Mouse (Mus musculus): ENCODE data around the gene Dexi. TPM values are rescaled to one million over a fixed set of nuclear protein-coding genes. Genes with fewer than 3 reads are reported as not detected.

Dexi gene
- total and polyA plus RNA-seq, 3 experiments, result 9.3 to 17.8 TPM; not detected in 1

DNA sequence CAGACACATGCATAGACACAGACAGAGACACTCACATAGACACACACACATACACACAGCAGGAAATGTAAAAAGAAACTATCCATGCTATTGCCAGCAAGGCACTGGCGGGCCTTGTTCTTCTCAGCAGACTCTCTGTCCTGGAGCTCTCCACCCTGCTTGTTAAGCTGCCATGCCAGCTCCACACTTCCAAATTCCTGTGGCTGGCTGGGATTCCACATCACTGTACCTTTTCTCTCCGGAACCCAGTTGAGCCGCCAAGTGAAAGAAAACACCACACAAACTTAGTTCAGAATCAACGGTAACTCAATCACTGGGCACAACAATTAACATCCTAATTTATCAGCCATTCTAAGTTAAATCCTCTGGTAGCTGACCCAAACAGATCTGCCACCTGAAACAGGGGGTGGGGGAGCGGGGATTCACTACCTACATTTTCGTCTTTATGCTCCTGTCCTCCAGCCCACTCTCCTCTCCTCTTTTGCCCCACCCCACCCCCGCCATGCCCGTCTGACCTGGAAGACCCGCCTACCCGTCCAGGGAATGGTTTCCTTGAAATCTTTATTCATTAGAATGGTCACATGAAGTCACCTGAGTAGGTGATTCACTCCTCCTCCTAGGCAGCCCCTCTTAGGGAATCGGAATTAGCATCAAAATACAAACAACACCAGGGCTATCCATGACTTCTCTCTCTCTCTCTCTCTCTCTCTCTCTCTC is 75.3 kb downstream of the Dexi start:
- Histone ChIP-seq H3K4me3 (ENCODE audit: control insufficient read depth in 1 of 2, insufficient read depth in 1 of 2, low read depth in 2 of 2, low read length in 2 of 2) (no peak overlapping the region), H3K9me3 (replicated peaks; ENCODE audit: insufficient read depth, low read length) (no peaks in the 10 kb centered on the region), H3K9ac (ENCODE audit: control insufficient read depth, low read depth, low read length, poor library complexity, severe bottlenecking) (no peak overlapping the region), H3K79me2 (ENCODE audit: control insufficient read depth, insufficient read depth, low read length, poor library complexity) (no peaks in the 10 kb centered on the region), H3K4me1 (ENCODE audit: control insufficient read depth in 1 of 2, insufficient read depth in 2 of 2, low read length in 2 of 2) (no peaks in the 10 kb centered on the region), H3K36me3 (ENCODE audit: control insufficient read depth in 1 of 2, insufficient read depth in 2 of 2, low read length in 2 of 2) (no peaks in the 10 kb centered on the region), H3K27me3 (ENCODE audit: control insufficient read depth in 1 of 2, insufficient read depth in 2 of 2, low read length in 2 of 2) (peaks cover 0 to 3% of the 10 kb centered on the region in 2 experiments; a peak in 2 of 4 replicates), H3K27ac (ENCODE audit: control insufficient read depth, low read depth, low read length) (no peak overlapping the region)
- DNase-seq (ENCODE audit: low read depth, low spot score), result no peak
- TF ChIP-seq EP300 (IDR thresholded peaks at IDR 0.05; ENCODE audit: low read depth in 1 of 2, low read length in 2 of 2), result no peak
- TF ChIP-seq POLR2A (IDR thresholded peaks at IDR 0.05; ENCODE audit: control insufficient read depth in 1 of 2, insufficient read depth in 1 of 2, low read depth in 1 of 2, low read length in 2 of 2, poor library complexity in 1 of 2), result no peak
- no peak for TF ChIP-seq ZKSCAN1 (IDR thresholded peaks at IDR 0.05; ENCODE audit: low read depth, low read length)
- no peak for TF ChIP-seq E2F4 (IDR thresholded peaks at IDR 0.05; ENCODE audit: borderline replicate concordance, low read depth, low read length)
- no peak for TF ChIP-seq USF1 (IDR thresholded peaks at IDR 0.05; ENCODE audit: low read depth, low read length)

DNA sequence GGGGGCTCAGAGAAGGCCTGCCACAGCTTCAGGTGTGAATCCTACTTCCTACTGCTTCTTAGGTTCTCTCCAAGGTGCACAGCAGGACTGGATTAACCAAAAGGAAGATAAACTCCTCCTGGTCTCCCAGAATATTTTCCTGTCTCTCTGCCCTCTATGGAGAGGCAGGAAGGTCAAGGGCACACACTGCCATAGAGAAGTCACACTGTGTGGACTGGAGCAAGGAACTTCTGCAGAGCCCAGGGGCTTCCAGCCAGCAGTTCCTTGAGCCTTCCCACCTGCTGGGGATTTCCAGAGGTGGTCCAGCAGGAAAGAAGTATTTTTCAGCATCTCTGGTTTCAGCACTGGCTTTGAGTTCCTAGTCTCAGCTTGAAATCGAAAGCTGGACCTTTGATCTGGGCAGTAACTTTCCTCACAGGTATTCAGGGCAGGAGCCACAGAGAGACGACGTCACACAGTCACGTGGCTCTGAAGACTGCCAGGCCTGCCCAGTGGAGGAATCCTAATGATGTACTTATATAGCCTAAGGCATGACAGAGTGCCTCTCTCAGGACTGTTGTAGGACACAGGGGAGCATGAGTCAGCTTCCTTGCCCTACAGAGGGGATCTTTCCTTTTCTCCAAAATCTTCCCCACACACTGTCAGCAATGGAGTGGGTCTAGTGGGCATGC is 77.7 kb downstream of the Dexi start:
- DNase-seq (ENCODE audit: low read depth, low spot score), result no peak
- no peaks in the 10 kb centered on the region for H3K4me1 ChIP-seq (ENCODE audit: control insufficient read depth in 1 of 2, insufficient read depth in 2 of 2, low read length in 2 of 2)
- H3K27me3 ChIP-seq (ENCODE audit: control insufficient read depth in 1 of 2, insufficient read depth in 2 of 2, low read length in 2 of 2), result peaks cover 0 to 3% of the 10 kb centered on the region in 2 experiments; a peak in 2 of 4 replicates
- TF ChIP-seq MAZ (IDR thresholded peaks at IDR 0.05; ENCODE audit: low read depth, low read length) (no peak), USF1 (IDR thresholded peaks at IDR 0.05; ENCODE audit: low read depth, low read length) (no peak), ZMIZ1 (IDR thresholded peaks at IDR 0.05; ENCODE audit: low read depth, low read length) (no peak), TBP (IDR thresholded peaks at IDR 0.05; ENCODE audit: low read depth, low read length) (no peak), SIN3A (IDR thresholded peaks at IDR 0.05; ENCODE audit: low read length) (no peak), EP300 (IDR thresholded peaks at IDR 0.05; ENCODE audit: low read depth in 1 of 2, low read length in 2 of 2) (no peak), SMC3 (IDR thresholded peaks at IDR 0.05; ENCODE audit: low read depth, low read length) (no peak), MEF2A (IDR thresholded peaks at IDR 0.05; ENCODE audit: extremely low read depth, insufficient replicate concordance, low read depth, low read length, poor library complexity, severe bottlenecking) (no peak), MAFK (IDR thresholded peaks at IDR 0.05; ENCODE audit: borderline replicate concordance, low read depth, low read length) (no peak), ETS1 (IDR thresholded peaks at IDR 0.05; ENCODE audit: low read depth, low read length) (no peak), UBTF (IDR thresholded peaks at IDR 0.05; ENCODE audit: borderline replicate concordance, insufficient read depth, low read depth, low read length) (no peak), POLR2AphosphoS2 (IDR thresholded peaks at IDR 0.05; ENCODE audit: low read length) (no peak), HCFC1 (IDR thresholded peaks at IDR 0.05; ENCODE audit: low read depth, low read length) (no peak), ZKSCAN1 (IDR thresholded peaks at IDR 0.05; ENCODE audit: low read depth, low read length) (no peak), MAX (IDR thresholded peaks at IDR 0.05; ENCODE audit: low read length) (no peak), USF2 (IDR thresholded peaks at IDR 0.05; ENCODE audit: borderline replicate concordance in 1 of 2, insufficient read depth in 1 of 2, low read depth in 1 of 2, low read length in 2 of 2) (no peak), ELF1 (IDR thresholded peaks at IDR 0.05; ENCODE audit: low read depth, low read length) (no peak)
- H3K27ac ChIP-seq (ENCODE audit: control insufficient read depth, low read depth, low read length), result no peak overlapping the region
- no peak overlapping the region for H3K9ac ChIP-seq (ENCODE audit: control insufficient read depth, low read depth, low read length, poor library complexity, severe bottlenecking)
- H3K36me3 ChIP-seq (ENCODE audit: control insufficient read depth in 1 of 2, insufficient read depth in 2 of 2, low read length in 2 of 2), result no peaks in the 10 kb centered on the region
- no peak overlapping the region for H3K4me3 ChIP-seq (ENCODE audit: control insufficient read depth in 1 of 2, insufficient read depth in 1 of 2, low read depth in 2 of 2, low read length in 2 of 2)
- no peaks in the 10 kb centered on the region for H3K79me2 ChIP-seq (ENCODE audit: control insufficient read depth, insufficient read depth, low read length, poor library complexity)
- no peaks in the 10 kb centered on the region for H3K9me3 ChIP-seq (replicated peaks; ENCODE audit: insufficient read depth, low read length)
